Mouse (Mus musculus) kidney, adult 2 months (tissue): ENCODE measurements around the gene Gp5. TPM values are rescaled to one million over a fixed set of nuclear protein-coding genes. Genes with fewer than 3 reads are reported as not detected.
"Not testable (repeated sequence)": the region's sequence is repeated elsewhere in the genome, so short reads cannot be mapped to it uniquely, and the experiment has no call there.

Experiments
- DNase-seq: peaks from one replicate; pipeline ENCODE4 v3.0.0; 2021
- H3K27ac ChIP-seq: fragments of 200-500 bp; 2 replicates; pipeline ENCODE4 v1.5.1; 2012; ENCODE audit warnings: low read depth, low read length, control low read depth, inconsistent platforms; ENCODE audit not compliant: insufficient read depth
- H3K27me3 ChIP-seq: fragments of 200-500 bp; replicated peaks from 2 replicates; pipeline ENCODE4 v1.6.1; 2012; ENCODE audit warnings: mild to moderate bottlenecking, moderate library complexity, low read length, inconsistent platforms; ENCODE audit not compliant: control insufficient read depth, insufficient read depth
- H3K36me3 ChIP-seq: fragments of 200-500 bp; 2 replicates; pipeline ENCODE4 v1.6.1; 2012; ENCODE audit warnings: mild to moderate bottlenecking, moderate library complexity, low read length, inconsistent platforms; ENCODE audit not compliant: control insufficient read depth, insufficient read depth
- H3K4me1 ChIP-seq: fragments of 200-500 bp; 2 replicates; pipeline ENCODE4 v1.6.1; 2011; ENCODE audit warnings: low read length; ENCODE audit not compliant: control insufficient read depth, insufficient read depth
- H3K4me3 ChIP-seq: fragments of 200-500 bp; 2 replicates; pipeline ENCODE4 v1.5.1; 2011; ENCODE audit warnings: mild to moderate bottlenecking, low read depth, low read length, control low read depth; ENCODE audit not compliant: insufficient read depth
- CTCF ChIP-seq: fragments of 200-500 bp; conservative IDR thresholded peaks from 2 replicates; pipeline ENCODE4 v1.5.1; 2011; ENCODE audit warnings: low read depth, mild to moderate bottlenecking, control low read depth, low read length, moderate library complexity, mixed read lengths; ENCODE audit not compliant: insufficient read depth, insufficient read length
- POLR2A ChIP-seq: fragments of 200-500 bp; IDR thresholded peaks from one replicate; pipeline ENCODE4 v1.6.1; 2011; ENCODE audit warnings: low read depth, low read length, control low read depth
- WGBS: fragments of 180-500 bp; shearing (Covaris S2); methylation state at CpG from one replicate; pipeline ENCODE4 v1.1.7; 2018; 5-methylcytosine and 5-hydroxymethylcytosine counted together
- polyA plus RNA-seq: library from polyadenylated mRNA; depleted of rRNA; stranded (reverse); fragments of >200 nt; gene quantifications from 2 replicates; pipeline ENCODE4 v1.2.3, GENCODE M21; 2012; rRNA removed

Gene Gp5
- polyA plus RNA-seq = 0.04 and 0.14 TPM in 2 replicates

- no peak within 1 kb of the TSS; the same call in 1 of the 2 replicates for H3K4me3 ChIP-seq
- H3K27ac ChIP-seq = no peak within 1 kb of the TSS
- H3K4me1 ChIP-seq = peaks cover 3% of the 10 kb centered on the region; the same call in 1 of the 2 replicates
- DNase-seq = no peak
- no peak for TF ChIP-seq POLR2A
- TF ChIP-seq CTCF = no peak
- H3K36me3 ChIP-seq = peaks cover 4% of the 10 kb centered on the region; the same call in 1 of the 2 replicates
- H3K27me3 ChIP-seq = no peaks in the 10 kb centered on the region
Observed at GRCm38 (mm10) chr16:30310647-30311046, at the start of gene Gp5. Gene Gp5, minus strand, starts transcription at chr16:30310779.

DNA sequence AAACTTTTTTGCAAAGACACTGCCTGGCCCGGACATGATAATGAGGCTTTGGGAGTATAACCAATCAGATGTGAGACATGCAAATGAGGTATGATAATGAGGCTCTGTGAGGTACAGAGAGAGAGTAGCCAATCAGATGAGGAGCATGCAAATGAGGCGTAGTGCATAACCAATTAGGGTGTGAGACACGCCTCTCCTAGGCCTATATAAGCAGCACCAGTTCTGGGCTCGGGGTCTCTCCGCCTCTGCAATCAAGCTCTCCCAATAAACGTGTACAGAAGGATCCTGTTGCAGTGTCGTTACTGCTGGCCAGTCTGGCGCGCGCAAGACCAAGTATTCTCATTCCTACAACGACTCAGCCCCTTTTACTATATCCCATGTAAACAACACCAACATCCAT, 42.9 kb upstream of the Gp5 start:
- H3K36me3 ChIP-seq, H3K27me3 ChIP-seq, H3K27ac ChIP-seq, DNase-seq, H3K4me3 ChIP-seq, H3K4me1 ChIP-seq: not testable (repeated sequence)
- WGBS = 94% methylated on average over 11 of the region's 11 CpGs

- Histone ChIP-seq H3K4me1 (peaks cover 3% of the 10 kb centered on the region; the same call in 1 of the 2 replicates), H3K27ac (no peak overlapping the region), H3K4me3 (no peak overlapping the region), H3K27me3 (no peaks in the 10 kb centered on the region), H3K36me3 (peaks cover 5% of the 10 kb centered on the region; the same call in 1 of the 2 replicates)
- no peak for TF ChIP-seq POLR2A
- no peak for TF ChIP-seq CTCF
- peak; percentile 13 for DNase-seq
Observed at GRCm38 (mm10) chr16:30314236-30314635, 3.7 kb upstream of the Gp5 start.

DNA sequence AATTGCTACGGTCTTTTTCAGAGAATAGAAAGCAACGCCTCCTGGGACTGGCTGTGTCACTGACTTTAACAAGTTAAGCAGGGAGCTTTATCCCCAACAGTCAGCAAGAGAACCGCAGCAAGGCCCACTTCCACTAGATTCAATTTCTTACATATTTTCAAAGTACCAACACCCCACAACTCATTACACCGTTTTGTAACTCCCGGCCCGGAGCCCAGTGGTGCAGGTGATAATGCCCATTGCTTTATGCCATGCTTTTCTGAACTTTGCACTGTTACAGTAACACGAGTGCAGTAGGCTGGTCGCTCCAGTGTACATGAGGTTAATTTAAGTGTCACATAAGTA, 436 bp downstream of the Gp5 start:
- Histone ChIP-seq H3K4me1 (peaks cover 3% of the 10 kb centered on the region; the same call in 1 of the 2 replicates), H3K27me3 (no peaks in the 10 kb centered on the region), H3K27ac (no peak overlapping the region), H3K4me3 (no peak overlapping the region), H3K36me3 (peaks cover 2% of the 10 kb centered on the region; the same call in 1 of the 2 replicates)
- no peak for DNase-seq
- 68% methylated on average over 8 of the region's 8 CpGs for WGBS
- no peak for TF ChIP-seq POLR2A
- TF ChIP-seq CTCF = no peak

DNA sequence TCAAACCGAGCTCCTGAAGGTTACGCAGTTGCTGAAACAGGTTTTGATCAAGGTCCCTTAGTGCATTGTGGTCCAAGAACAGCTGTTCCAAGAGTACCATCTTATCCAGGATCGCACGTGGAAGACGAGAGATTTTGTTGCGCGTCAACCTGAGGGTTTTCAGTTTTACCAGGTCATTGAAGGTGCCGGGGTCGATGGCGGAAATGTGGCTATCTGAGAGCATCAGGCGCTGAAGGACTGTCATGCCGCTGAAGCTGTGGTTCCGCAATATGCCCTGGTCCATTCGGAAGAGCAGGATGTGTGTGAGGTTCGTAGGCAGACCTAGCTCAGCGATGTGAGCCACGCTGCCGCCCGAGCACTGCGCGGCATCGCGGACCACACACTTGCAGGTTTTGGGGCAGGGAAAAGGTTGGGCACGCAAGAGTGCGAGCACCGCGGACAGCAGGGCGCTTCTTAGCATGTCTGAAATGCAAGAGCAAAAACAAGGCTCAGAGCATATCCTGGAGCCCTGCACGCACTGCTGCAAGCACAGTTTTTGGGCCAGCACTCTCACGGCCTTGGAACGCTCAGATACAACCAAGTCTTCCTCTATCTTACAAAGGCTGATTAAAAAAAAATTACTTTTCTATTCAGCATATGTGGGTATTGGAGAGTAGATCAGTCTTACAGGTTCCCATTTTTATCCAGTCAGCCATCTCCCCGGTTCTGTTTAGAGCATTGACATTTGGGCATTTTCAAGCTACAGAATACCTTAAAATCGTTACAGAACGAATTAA, 996 bp downstream of the Gp5 start:
- Histone ChIP-seq H3K27me3 (no peaks in the 10 kb centered on the region), H3K36me3 (no peaks in the 10 kb centered on the region; the same call in 1 of the 2 replicates), H3K27ac (no peak overlapping the region), H3K4me3 (no peak overlapping the region; the same call in 1 of the 2 replicates), H3K4me1 (peaks cover 3% of the 10 kb centered on the region; the same call in 1 of the 2 replicates)
- TF ChIP-seq POLR2A (no peak), CTCF (no peak)
- 18% methylated on average over 34 of the region's 34 CpGs for WGBS
- peak; percentile 17 for DNase-seq

DNA sequence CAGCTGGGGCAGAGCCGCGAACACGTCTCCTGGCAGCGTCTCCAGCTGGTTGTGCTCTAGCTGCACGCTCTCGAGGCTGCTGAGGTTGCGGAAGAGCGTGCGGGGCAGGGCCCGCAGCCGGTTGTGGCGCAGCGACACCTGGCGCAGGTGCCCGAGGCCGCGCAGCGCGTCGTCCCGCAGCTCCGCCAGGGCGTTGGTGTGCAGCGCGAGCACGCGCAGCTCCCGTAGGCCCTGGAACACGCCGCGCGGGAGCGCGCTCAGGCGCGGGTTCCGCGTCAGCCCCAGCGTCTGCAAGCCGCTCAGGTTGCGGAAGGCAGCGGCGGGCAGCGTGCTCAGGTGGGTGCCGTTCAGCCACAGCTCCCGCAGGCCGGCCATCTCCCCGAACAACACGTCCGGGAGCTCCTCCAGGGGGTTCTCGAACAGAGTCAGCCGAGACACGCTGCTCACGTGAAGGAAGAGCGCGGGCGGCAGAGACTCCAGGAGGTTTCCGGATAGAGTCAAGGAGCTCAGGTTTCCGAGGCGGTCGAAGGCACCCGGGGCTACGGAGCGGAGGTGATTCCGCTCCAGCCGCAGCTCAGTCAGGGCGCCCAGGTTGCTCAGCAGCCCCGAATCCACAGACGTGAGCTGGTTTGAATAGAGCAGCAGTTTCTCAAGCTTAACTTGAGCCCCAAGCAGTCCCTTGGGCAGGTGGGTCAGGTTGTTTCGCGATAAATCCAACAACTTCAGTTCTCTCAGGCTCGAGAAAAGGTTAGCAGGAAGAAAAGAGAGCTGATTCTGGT, 1.8 kb downstream of the Gp5 start:
- peak; percentile 21; the same call in 1 of the 2 replicates for TF ChIP-seq CTCF
- no peak for TF ChIP-seq POLR2A
- DNase-seq = peak; percentile 21
- H3K4me1 ChIP-seq = peaks cover 3% of the 10 kb centered on the region; the same call in 1 of the 2 replicates
- no peak overlapping the region for H3K27ac ChIP-seq
- peak overlapping the region; percentile 39 for H3K4me3 ChIP-seq
- H3K27me3 ChIP-seq = no peaks in the 10 kb centered on the region
- 1% methylated on average over 72 of the region's 72 CpGs for WGBS
- no peaks in the 10 kb centered on the region for H3K36me3 ChIP-seq
